Mouse (Mus musculus): ENCODE measurements around the gene Mrps9.
"Not testable (repeated sequence)": the region's sequence is repeated elsewhere in the genome, so short reads cannot be mapped to it uniquely, and the experiment has no call there.

Gene Mrps9

GRCm38 (mm10) chr1:42850663-42851397 is at the start of gene Mrps9:
TSS of gene Mrps9 (plus strand) at chr1:42851233.
- DNase-seq (ENCODE audit: low read depth), result peak; percentile 100

GRCm38 (mm10) chr1:42813301-42813845 is 37.7 kb upstream of the Mrps9 start:
- DNase-seq (ENCODE audit: low read depth), result no peak

GRCm38 (mm10) chr1:42814798-42815619 is 36.0 kb upstream of the Mrps9 start:
- DNase-seq (ENCODE audit: low read depth), result no peak

- DNase-seq (ENCODE audit: low read depth), result peak; percentile 71
Observed at GRCm38 (mm10) chr1:42851398-42851767, 350 bp downstream of the Mrps9 start.

DNA sequence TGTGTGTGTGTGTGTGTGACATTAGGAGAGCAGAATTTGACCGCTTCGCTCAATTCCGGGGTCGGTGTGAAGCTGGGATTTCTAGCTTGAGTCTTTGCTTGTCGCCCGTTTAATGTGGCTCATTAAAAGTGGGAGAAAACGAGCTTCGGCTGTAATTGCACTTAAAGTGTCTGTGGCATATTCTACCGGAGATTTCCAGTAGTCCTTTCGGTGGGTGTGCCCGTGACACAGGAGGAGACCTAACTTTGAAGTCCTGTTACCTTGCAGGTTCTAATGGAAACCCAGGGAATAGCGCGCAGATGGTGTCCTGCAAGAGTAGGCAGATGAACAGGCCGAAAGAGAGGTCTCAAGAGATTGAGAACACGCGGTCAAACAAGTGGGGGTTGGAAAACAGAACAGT is 777 bp downstream of the Mrps9 start:
- DNase-seq (ENCODE audit: low read depth), result peak; percentile 24

DNA sequence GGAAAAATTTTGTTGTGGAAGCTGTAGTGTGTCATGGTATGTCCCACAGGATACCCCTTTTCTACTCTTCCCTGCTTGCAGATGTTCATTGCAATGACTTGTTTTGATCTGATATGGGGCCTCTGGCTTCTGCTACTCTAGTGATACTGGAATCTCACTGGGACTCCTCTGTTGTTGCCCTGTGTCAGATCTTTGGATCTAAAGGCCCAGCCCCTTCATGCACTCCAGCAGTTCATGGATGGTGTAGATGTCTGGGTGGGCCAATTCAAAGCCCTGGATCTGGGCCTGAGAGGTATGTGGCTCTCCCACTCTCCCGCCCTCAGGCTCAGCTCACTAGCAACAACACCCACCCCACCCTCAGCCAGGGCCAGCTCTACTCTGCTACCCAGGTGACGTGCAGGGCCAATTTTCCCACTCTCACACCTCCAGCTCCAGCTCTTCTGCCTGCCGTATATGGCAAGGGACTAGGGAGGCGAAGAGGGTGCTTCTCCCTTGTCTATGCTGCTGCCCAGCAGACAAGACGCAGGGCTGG is 13.8 kb downstream of the Mrps9 start:
- no peak for DNase-seq (ENCODE audit: low read depth)

GRCm38 (mm10) chr1:42865336-42865939 is 14.4 kb downstream of the Mrps9 start:
- no peak for DNase-seq (ENCODE audit: low read depth)

- peak; percentile 37 for DNase-seq (ENCODE audit: low read depth)
Observed at GRCm38 (mm10) chr1:42865986-42866385, 15.0 kb downstream of the Mrps9 start.

- DNase-seq (ENCODE audit: low read depth), result no peak
Observed at GRCm38 (mm10) chr1:42867188-42867587, 16.2 kb downstream of the Mrps9 start.

DNA sequence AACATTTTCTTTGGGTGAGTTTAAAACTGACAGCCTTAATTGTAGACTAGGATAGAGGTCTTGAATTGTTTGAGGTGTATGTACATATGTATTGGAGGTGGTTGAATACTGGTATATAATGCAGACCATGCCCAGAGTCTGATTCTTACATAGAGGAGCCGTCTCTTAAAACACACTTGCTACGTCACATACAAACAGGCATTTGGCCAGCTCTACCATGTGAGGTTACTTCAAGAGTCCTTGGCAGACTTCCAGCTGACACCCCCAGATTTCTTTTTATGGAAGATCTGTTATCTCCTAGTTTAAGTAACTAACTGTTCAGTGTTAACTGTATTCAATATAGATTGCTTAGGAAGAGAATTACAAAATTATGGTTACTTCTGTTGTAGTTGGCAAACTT is 23.1 kb downstream of the Mrps9 start:
- peak; percentile 5 for DNase-seq (ENCODE audit: low read depth)

DNA sequence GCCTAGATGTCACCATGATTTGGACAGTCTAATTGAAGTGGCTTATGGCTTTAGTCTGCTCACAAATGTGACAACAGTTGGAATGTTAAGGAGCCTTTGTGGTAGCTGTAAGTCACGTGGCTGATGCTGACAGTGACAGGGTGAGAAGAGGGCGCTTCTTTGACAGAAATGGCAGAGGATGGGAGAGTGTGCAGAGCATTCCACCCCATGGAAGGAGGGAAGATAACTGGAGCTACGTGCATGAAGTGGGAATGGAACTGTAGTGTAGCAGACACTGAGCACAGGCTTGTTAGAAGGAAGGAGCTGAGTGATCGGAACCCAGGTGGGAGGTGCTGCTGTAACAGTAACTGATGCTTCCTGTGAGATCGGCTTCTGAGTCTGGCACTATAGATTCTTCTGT is 24.2 kb downstream of the Mrps9 start:
- DNase-seq (ENCODE audit: low read depth), result no peak

- no peak for DNase-seq (ENCODE audit: low read depth)
Observed at GRCm38 (mm10) chr1:42876463-42877093, 25.5 kb downstream of the Mrps9 start.

DNA sequence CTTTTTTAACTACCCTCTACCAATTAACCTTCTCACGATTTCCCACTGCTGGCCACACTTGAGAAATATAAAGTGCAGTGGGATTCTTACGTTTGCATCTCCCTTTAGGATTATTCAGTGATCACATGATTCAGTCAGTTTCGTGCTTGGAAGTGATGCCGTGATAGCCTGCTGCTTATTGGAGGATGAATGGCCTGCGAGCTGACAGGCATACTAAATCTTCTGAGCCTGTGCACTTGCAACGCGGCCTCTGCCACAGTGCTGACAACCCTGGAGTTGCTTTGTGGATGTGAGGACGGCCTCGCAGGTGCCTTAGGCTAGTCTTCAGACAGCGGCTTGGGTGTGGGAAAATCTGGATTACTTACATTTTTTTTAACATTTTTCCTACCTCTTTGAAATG is 26.2 kb downstream of the Mrps9 start:
- DNase-seq (ENCODE audit: low read depth), result no peak

DNA sequence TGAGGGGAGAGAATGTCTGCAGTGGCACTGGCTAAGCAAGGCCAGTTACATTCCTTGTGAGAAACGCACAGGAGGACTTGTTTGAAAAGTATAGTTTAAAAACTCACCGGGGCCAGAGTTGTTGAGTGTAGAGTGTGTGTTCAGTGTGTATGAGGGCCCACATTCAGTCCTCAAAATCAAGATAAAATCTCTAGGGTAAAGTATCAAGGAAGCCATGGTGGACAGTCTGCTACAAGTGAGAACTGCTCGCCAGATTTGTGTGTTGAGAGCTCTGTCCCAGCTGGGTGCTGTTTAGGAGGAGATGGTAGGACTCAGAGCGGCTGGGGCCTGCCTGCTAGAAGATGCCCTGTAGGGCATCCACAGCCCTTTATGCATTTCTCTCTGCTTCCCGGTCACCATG is 27.8 kb downstream of the Mrps9 start:
- no peak for DNase-seq (ENCODE audit: low read depth)

DNA sequence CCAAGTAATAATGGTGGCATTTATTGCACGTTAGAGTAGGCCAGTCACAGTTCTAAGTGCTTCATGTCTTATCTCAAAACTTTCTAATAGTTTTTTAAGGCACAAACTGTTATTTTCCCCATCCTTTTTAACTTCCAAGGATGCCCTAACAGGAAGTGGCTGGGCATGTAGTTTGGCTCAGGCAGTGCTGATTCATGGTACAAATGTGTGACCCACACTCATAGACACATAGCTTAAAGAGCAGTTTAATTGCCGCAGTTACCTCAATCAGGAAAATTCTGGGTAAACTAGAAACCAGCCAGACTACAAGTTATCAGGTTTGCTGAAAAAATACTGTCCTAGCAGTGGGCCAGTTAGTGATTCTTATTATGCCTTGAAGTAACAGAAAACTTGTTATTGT is 31.2 kb downstream of the Mrps9 start:
- peak; percentile 14 for DNase-seq (ENCODE audit: low read depth)

GRCm38 (mm10) chr1:42883418-42883817 is 32.4 kb downstream of the Mrps9 start:
- DNase-seq (ENCODE audit: low read depth), result not testable (repeated sequence)

DNA sequence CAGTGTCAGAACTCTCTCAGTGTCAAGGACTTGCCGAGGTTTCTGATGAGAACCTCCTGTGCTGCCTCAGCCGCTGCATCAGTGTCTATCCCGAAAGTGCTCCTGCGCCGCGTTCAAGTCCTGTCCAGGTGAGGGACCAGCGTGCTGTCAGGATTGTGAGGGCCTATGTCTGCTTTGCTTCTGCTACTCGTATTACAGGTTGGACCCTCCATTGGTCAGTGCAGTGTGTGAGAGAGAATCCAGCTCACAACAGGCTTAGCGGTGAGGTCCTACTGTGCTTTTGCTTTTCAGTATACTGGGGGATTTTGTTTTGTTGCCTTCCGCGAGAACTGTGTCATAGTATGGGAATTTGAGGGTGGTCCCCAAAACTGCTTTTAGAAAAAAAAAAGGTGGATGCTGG is 36.8 kb downstream of the Mrps9 start:
- DNase-seq (ENCODE audit: low read depth), result no peak

- DNase-seq (ENCODE audit: low read depth), result peak; percentile 42
Observed at GRCm38 (mm10) chr1:42888541-42889349, 37.7 kb downstream of the Mrps9 start.

DNA sequence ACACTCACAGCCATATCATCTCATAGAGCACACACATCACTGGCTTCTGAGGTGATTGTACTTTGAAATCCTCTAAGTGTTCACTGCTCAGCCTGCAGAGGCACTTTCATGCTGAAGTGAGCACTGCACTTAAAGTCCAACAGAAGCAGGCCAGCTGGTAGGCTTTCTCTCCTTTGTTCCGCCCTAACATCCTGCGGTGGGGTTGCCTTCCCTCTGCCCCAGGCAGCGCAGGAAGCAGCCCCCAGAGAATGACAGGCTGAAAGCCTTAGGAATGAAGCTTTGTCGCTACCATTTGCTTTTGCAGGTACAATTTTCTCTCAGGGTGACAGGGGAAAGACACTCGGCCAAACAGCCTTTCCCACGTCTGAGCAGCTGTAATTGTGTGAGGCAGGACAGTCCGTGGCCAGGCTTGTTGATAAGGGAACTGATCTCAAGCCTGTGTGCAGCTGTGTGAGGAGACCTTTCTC is 38.4 kb downstream of the Mrps9 start:
- DNase-seq (ENCODE audit: low read depth), result no peak

DNA sequence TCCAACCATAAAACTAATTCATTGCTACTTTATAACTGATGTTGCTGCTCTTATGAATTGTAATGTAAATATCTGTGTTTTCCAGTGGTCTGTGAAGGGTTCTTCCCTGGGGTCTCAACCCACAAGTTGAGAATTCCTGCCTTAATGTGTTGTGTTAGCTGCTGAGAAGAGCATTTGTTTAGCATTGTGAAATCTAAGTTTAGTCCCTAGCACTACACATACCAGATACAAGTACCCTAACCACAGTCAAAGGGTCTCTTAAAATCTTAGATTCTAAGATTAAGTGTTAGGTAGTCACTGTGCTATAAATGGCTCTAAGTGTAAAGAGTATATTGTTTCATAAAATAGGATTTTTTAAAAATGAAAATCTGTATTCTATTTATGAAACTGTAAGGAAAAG is 43.7 kb downstream of the Mrps9 start:
- DNase-seq (ENCODE audit: low read depth), result no peak

GRCm38 (mm10) chr1:42905148-42905547 is 54.1 kb downstream of the Mrps9 start:
- no peak for DNase-seq (ENCODE audit: low read depth)
